Mouse (Mus musculus): Measurements from ENCODE around the gene Myo9b. TPM values are rescaled to one million over a fixed set of nuclear protein-coding genes. Genes with fewer than 3 reads are reported as not detected.
A peak's percentile ranks its signal among the peaks of the same experiment; 100 is the strongest.
"Not testable (repeated sequence)": the region's sequence is repeated elsewhere in the genome, so short reads cannot be mapped to it uniquely, and the experiment has no call there.

Myo9b gene
- 30.8 and 51.9 TPM in 2 replicates for polyA plus RNA-seq (2012; rRNA removed)

- TF ChIP-seq CTCF (IDR thresholded peaks at IDR 0.05; ENCODE audit: borderline replicate concordance, extremely low read depth, insufficient read depth, insufficient read length) (peak; percentile 42; the same call in 1 of the 2 replicates), POLR2A (IDR thresholded peaks at IDR 0.05; ENCODE audit: borderline replicate concordance, extremely low read depth, insufficient read depth, insufficient read length, poor library complexity, severe bottlenecking) (peak; percentile 67)
- peak; percentile 99 for DNase-seq (ENCODE audit: low read depth)
Measured at GRCm38 (mm10) chr8:71272286-71273150, at the start of gene Myo9b, which contains the start of gene Haus8. Gene Myo9b, plus strand, starts transcription at chr8:71272714. Gene Haus8, minus strand, starts transcription at chr8:71272934.

- DNase-seq (ENCODE audit: low read depth), result peak; percentile 13
Measured at GRCm38 (mm10) chr8:71224560-71224959, 48.0 kb upstream of the Myo9b start.

GRCm38 (mm10) chr8:71242757-71243156, 29.8 kb upstream of the Myo9b start:
- DNase-seq (ENCODE audit: low read depth), result no peak
- no peak for TF ChIP-seq CTCF (IDR thresholded peaks at IDR 0.05; ENCODE audit: borderline replicate concordance, extremely low read depth, insufficient read depth, insufficient read length)
- no peak for TF ChIP-seq POLR2A (IDR thresholded peaks at IDR 0.05; ENCODE audit: borderline replicate concordance, extremely low read depth, insufficient read depth, insufficient read length, poor library complexity, severe bottlenecking)

More at GRCm38 (mm10) chr8:71224560-71224959, 48.0 kb upstream of the Myo9b start:
- no peak for TF ChIP-seq CTCF (IDR thresholded peaks at IDR 0.05; ENCODE audit: borderline replicate concordance, extremely low read depth, insufficient read depth, insufficient read length)
- TF ChIP-seq POLR2A (IDR thresholded peaks at IDR 0.05; ENCODE audit: borderline replicate concordance, extremely low read depth, insufficient read depth, insufficient read length, poor library complexity, severe bottlenecking), result no peak

- TF ChIP-seq CTCF (IDR thresholded peaks at IDR 0.05; ENCODE audit: borderline replicate concordance, extremely low read depth, insufficient read depth, insufficient read length), result no peak
- TF ChIP-seq POLR2A (IDR thresholded peaks at IDR 0.05; ENCODE audit: borderline replicate concordance, extremely low read depth, insufficient read depth, insufficient read length, poor library complexity, severe bottlenecking), result no peak
- no peak for DNase-seq (ENCODE audit: low read depth)
Measured at GRCm38 (mm10) chr8:71248203-71248602, 24.3 kb upstream of the Myo9b start.

GRCm38 (mm10) chr8:71256545-71257232, 15.8 kb upstream of the Myo9b start:
- DNase-seq (ENCODE audit: low read depth), result no peak
- no peak for TF ChIP-seq CTCF (IDR thresholded peaks at IDR 0.05; ENCODE audit: borderline replicate concordance, extremely low read depth, insufficient read depth, insufficient read length)
- TF ChIP-seq POLR2A (IDR thresholded peaks at IDR 0.05; ENCODE audit: borderline replicate concordance, extremely low read depth, insufficient read depth, insufficient read length, poor library complexity, severe bottlenecking), result no peak

GRCm38 (mm10) chr8:71261234-71261633, 11.3 kb upstream of the Myo9b start:
- TF ChIP-seq POLR2A (IDR thresholded peaks at IDR 0.05; ENCODE audit: borderline replicate concordance, extremely low read depth, insufficient read depth, insufficient read length, poor library complexity, severe bottlenecking), result no peak
- TF ChIP-seq CTCF (IDR thresholded peaks at IDR 0.05; ENCODE audit: borderline replicate concordance, extremely low read depth, insufficient read depth, insufficient read length), result 0 out of 2 replicates have a peak, but pooled peaks have one; percentile 4
- peak; percentile 4 for DNase-seq (ENCODE audit: low read depth)

- no peak for TF ChIP-seq CTCF (IDR thresholded peaks at IDR 0.05; ENCODE audit: borderline replicate concordance, extremely low read depth, insufficient read depth, insufficient read length)
Measured at GRCm38 (mm10) chr8:71267690-71268089, 4.8 kb upstream of the Myo9b start.

GRCm38 (mm10) chr8:71268286-71268685, 4.2 kb upstream of the Myo9b start:
- DNase-seq (ENCODE audit: low read depth), result not testable (repeated sequence)

More at GRCm38 (mm10) chr8:71267690-71268089, 4.8 kb upstream of the Myo9b start:
- no peak for DNase-seq (ENCODE audit: low read depth)

GRCm38 (mm10) chr8:71271630-71272029, 884 bp upstream of the Myo9b start:
- TF ChIP-seq POLR2A (IDR thresholded peaks at IDR 0.05; ENCODE audit: borderline replicate concordance, extremely low read depth, insufficient read depth, insufficient read length, poor library complexity, severe bottlenecking), result no peak
- TF ChIP-seq CTCF (IDR thresholded peaks at IDR 0.05; ENCODE audit: borderline replicate concordance, extremely low read depth, insufficient read depth, insufficient read length), result no peak
- DNase-seq (ENCODE audit: low read depth), result peak; percentile 11

- peak; percentile 36 for DNase-seq (ENCODE audit: low read depth)
- TF ChIP-seq CTCF (IDR thresholded peaks at IDR 0.05; ENCODE audit: borderline replicate concordance, extremely low read depth, insufficient read depth, insufficient read length), result no peak
Measured at GRCm38 (mm10) chr8:71273151-71273510, 617 bp downstream of the Myo9b start.

GRCm38 (mm10) chr8:71274478-71274877, 2.0 kb downstream of the Myo9b start:
- DNase-seq (ENCODE audit: low read depth), result no peak
- no peak for TF ChIP-seq POLR2A (IDR thresholded peaks at IDR 0.05; ENCODE audit: borderline replicate concordance, extremely low read depth, insufficient read depth, insufficient read length, poor library complexity, severe bottlenecking)
- TF ChIP-seq CTCF (IDR thresholded peaks at IDR 0.05; ENCODE audit: borderline replicate concordance, extremely low read depth, insufficient read depth, insufficient read length), result no peak

GRCm38 (mm10) chr8:71276166-71276565, 3.7 kb downstream of the Myo9b start:
- no peak for DNase-seq (ENCODE audit: low read depth)
- TF ChIP-seq POLR2A (IDR thresholded peaks at IDR 0.05; ENCODE audit: borderline replicate concordance, extremely low read depth, insufficient read depth, insufficient read length, poor library complexity, severe bottlenecking) (no peak), CTCF (IDR thresholded peaks at IDR 0.05; ENCODE audit: borderline replicate concordance, extremely low read depth, insufficient read depth, insufficient read length) (no peak)

- not testable (repeated sequence) for DNase-seq (ENCODE audit: low read depth)
Measured at GRCm38 (mm10) chr8:71279409-71279808, 6.9 kb downstream of the Myo9b start.

- DNase-seq (ENCODE audit: low read depth), result not testable (repeated sequence)
Measured at GRCm38 (mm10) chr8:71281731-71282130, 9.2 kb downstream of the Myo9b start.
